Mouse (Mus musculus): ENCODE results near the gene Hk2. TPM values are rescaled to one million over a fixed set of nuclear protein-coding genes. Genes with fewer than 3 reads are reported as not detected.

The Hk2 gene
- total RNA-seq, 2 experiments from 2014 or later = 50.0 to 61.7 TPM

DNA sequence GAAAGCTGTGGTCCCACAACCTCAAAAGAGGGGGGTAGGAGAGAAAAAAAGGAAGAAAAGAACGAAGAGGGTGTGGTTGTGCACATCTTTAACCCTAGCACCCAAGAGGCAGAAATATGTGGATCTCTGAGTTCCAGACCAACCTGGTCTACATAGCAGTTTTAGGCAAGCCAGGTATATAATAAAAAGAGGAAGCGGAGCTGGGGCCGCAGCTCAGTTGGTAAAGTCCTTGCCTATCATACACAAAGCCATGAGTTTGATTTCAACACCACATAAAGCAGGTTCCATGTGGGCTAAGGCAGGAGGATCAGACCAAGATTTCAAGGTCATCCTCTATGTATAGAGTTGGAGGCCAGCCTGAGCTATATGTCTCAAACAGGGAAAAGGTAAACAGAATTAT is 4.0 kb downstream of the Hk2 start:
- no peak for DNase-seq

GRCm38 (mm10) chr6:82769704-82770103 is 4.5 kb downstream of the Hk2 start:
- DNase-seq = no peak

- no peak for DNase-seq
Observed at GRCm38 (mm10) chr6:82767734-82768586, 6.3 kb downstream of the Hk2 start.

GRCm38 (mm10) chr6:82766636-82767035 is 7.6 kb downstream of the Hk2 start:
- DNase-seq = no peak

DNA sequence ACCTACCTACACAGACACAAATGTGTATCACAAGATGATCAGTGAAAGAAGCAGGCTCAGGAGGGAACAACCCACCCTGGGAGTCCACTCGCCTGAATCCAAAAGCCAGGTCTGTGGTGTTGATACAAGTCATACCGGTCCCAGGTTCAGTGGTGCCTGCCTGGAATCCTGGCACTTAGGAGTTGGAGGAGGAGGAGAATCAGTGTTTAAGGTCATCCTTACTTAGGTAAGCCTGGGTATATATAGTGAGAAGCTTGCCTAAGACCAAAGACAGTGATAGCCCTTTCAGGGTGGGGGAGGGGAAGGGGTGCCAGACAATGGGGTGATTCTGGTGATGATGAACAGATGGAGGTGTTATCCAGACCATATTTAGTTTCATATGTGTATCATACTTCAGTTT is 9.0 kb downstream of the Hk2 start:
- no peak for DNase-seq

DNA sequence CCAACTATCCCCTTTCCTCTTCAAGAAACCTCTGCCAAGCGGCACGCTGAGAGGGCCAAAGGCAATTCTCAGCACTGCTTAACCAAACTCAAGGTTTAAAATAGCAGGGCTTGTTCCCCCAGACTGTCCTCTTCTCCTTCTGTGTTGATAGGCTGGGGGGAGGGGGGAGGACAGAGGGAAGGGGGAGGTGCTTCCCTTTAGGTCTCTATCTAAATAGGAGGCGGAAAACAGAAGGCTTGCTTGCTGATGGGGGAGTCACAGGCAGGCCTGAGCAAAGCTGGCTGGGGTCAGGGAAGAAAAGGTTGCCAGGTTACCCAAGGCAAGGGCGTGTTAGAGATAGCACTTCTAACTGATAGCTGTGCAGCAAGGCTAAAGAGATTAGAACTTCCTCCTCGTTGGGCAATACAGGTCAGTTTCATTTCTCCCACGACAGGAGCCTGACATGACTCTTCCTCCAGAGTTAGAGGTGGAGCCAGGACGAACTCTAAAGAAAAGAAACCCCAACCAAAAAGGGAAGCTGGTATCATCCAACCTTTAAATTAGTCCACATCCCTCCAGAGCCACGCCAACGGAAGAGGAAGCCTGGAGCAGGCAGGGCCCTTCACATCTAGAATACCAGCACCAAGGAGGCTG is 10.3 kb downstream of the Hk2 start:
- DNase-seq = no peak

GRCm38 (mm10) chr6:82762728-82763127 is 11.5 kb downstream of the Hk2 start:
- no peak for DNase-seq

DNA sequence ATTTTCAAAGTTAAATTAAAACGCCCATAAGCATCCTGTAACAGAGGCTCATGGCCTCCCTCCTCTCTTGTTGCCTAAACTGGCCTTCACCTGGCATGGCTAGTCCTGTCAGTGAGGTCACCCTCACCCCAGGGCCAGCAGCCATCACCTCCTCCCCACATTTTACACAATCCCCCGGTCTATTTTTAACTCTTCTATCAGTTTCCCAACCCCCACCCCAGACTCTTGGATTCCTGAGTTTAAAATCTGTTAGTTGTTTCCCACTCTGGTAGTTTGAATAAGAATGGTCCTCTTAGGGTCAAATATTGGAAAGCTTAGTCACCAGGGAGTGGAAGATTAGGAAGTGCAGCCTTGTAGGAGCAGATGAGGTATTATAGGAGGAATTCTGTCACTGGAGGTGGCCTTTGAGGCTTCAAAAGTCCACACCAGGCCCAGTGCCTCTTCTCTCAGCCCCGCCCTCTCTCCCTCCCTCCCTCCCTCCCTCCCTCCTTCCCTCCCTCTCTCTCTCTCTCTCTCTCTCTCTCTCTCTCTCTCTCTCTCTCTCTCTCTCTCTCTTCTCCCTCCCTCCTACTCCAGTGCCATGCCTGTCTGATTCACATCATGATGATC is 13.4 kb downstream of the Hk2 start:
- no peak for DNase-seq

DNA sequence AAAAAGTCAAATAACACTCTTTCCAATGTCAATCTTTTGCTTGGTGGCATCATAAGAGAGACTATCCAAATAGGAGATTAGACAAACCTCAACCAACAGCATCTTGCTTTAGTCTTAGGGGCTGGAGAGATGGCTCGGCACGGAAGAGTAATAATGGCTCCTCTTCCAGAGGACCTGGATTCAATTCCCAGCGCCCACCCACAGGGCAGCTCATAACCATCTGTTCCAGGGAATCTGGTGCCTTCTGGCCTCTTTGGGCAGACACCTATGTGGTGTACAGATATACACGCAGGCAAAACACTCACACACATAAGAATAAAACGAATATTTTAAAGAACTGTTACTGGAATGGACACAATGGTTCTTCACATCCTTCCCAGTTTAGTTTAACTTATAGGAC is 15.0 kb downstream of the Hk2 start:
- DNase-seq = no peak

DNA sequence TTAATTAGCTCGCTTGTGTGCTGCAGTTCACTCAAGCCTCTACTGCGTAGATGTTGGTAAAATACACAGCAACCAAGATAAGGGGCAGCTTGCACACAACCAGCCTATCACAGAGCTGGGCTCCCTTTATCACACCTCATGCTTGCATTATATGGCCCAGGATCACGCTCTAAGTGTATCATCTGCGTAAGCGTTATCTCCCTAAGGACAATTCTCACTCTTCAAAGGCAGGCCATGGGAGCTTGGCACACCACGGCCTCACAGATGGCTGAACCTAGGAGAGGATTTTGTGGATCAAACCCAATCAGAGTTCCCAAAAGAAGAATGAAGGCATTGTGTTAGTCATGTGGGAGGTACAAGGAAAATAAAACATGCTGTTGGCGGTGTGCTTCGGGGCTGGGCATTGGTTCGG is 17.4 kb downstream of the Hk2 start:
- DNase-seq = no peak

- DNase-seq = no peak
Observed at GRCm38 (mm10) chr6:82756216-82756615, 18.0 kb downstream of the Hk2 start.

- DNase-seq = no peak
Observed at GRCm38 (mm10) chr6:82755338-82755737, 18.9 kb downstream of the Hk2 start.

- DNase-seq = no peak
Observed at GRCm38 (mm10) chr6:82754769-82755168, 19.5 kb downstream of the Hk2 start.

DNA sequence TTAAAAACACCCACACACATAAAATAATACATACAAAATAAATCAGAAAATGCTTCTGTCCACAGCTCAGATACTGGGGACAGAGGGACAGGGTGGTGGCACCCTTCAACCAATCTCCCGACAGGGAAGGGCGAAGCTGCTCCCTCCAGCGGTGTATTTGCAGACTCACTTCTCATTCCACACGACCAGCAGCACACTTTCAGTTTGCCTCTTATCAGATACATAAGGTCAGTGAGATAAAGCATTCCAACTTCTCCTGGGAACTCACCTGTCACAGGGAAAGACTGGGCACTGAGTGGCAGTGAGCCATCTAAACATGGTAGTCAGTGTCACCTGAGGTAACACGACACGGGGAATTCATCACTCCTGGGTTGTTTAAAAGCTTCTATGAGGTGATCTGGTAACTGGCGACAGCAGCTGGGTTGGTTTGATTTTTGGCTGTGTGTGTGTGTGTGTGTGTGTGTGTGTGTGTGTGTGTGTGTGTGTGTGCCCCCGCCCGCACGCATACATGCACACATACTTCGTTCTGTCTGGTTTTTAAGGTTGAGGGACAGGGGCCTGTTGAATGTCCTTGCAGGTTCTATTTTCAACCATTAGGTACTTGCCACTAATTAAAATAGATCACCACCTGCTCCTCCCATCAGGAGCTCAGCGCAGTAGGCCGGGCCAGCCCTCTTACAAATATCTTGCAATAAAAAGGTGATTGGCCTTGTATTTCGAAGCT is 20.5 kb downstream of the Hk2 start:
- no peak for DNase-seq

- DNase-seq = no peak
Observed at GRCm38 (mm10) chr6:82753061-82753460, 21.2 kb downstream of the Hk2 start.

GRCm38 (mm10) chr6:82751791-82752190 is 22.5 kb downstream of the Hk2 start:
- no peak for DNase-seq

DNA sequence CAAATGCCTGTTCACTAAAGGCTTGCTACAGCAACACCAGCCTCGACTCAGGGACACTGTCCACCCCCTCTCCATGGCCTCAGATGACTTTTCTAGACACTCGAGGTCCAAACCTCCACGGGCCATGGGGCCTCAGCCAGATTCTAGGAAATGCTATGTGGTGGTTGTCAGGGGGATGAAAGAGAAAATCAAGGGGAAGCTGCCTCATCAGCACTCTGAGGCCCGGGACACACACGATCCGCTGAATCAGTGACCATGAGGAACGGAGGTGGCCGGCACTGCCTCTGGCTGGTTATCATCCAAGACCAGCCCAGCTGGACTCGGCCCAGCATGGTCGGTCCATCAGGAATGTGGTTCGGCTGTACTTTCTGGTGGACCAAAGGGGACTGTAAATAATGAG is 23.2 kb downstream of the Hk2 start:
- DNase-seq = peak; percentile 53

- DNase-seq = no peak
Observed at GRCm38 (mm10) chr6:82750063-82750462, 24.2 kb downstream of the Hk2 start.

- no peak for DNase-seq
Observed at GRCm38 (mm10) chr6:82748106-82748672, 26.1 kb downstream of the Hk2 start.

GRCm38 (mm10) chr6:82747085-82747484 is 27.2 kb downstream of the Hk2 start:
- DNase-seq = no peak

DNA sequence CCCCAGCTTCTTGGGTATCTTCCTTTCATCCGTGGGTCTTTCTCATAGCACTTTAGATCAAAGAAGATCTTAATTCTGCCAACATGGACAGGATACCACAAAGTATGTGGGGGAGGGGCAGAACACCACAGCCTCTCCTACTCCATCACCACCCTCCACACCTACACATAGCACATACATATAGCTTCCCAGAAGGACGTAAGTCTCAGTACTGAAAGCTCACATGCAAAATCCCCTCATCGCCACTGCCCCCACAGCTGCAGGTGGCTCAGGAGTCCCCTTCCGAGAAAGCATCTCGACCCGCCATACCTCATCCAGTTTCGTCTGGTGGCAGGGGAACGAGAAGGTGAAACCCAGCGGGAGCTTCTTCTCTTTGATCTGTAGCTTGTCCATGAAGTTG is 29.7 kb downstream of the Hk2 start:
- no peak for DNase-seq

GRCm38 (mm10) chr6:82741518-82741880 is 32.8 kb downstream of the Hk2 start:
- DNase-seq = no peak
